Mouse (Mus musculus): ENCODE results near the gene Samd13. TPM values are rescaled to one million over a fixed set of nuclear protein-coding genes. Genes with fewer than 3 reads are reported as not detected.

Samd13 gene
- polyA plus RNA-seq, 1 experiment from 2014 or later = 0.59 TPM

GRCm38 (mm10) chr3:146598411-146598810 is 87.0 kb downstream of the Samd13 start:
- no peak for ATAC-seq
- no peak overlapping the region for H3K27ac ChIP-seq (ENCODE audit: low read length)
- no peak overlapping the region for H3K4me3 ChIP-seq (ENCODE audit: low read depth, low read length)
- no peaks in the 10 kb centered on the region for H3K36me3 ChIP-seq (ENCODE audit: control insufficient read depth, insufficient read depth, low read length)
- no peak overlapping the region for H3K9ac ChIP-seq (ENCODE audit: low read depth, low read length)
- 88% methylated on average over 6 of the region's 6 CpGs for WGBS
- no peak overlapping the region for H3K4me2 ChIP-seq (ENCODE audit: low read length)
- H3K9me3 ChIP-seq (replicated peaks; ENCODE audit: control insufficient read depth, low read length, poor library complexity, severe bottlenecking) = no peaks in the 10 kb centered on the region
- H3K4me1 ChIP-seq (ENCODE audit: control insufficient read depth, insufficient read depth, low read length) = no peaks in the 10 kb centered on the region
- no peaks in the 10 kb centered on the region for H3K27me3 ChIP-seq (ENCODE audit: control insufficient read depth, insufficient read depth, low read depth, low read length)

- no peak overlapping the region for H3K9ac ChIP-seq (ENCODE audit: low read depth, low read length)
- ATAC-seq = no peak
- H3K4me1 ChIP-seq (ENCODE audit: control insufficient read depth, insufficient read depth, low read length) = no peaks in the 10 kb centered on the region
- H3K36me3 ChIP-seq (ENCODE audit: control insufficient read depth, insufficient read depth, low read length) = no peaks in the 10 kb centered on the region
- 91% methylated on average over 7 of the region's 7 CpGs for WGBS
- H3K9me3 ChIP-seq (replicated peaks; ENCODE audit: control insufficient read depth, low read length, poor library complexity, severe bottlenecking) = no peaks in the 10 kb centered on the region
- H3K27me3 ChIP-seq (ENCODE audit: control insufficient read depth, insufficient read depth, low read depth, low read length) = no peaks in the 10 kb centered on the region
- H3K4me3 ChIP-seq (ENCODE audit: low read depth, low read length) = no peak overlapping the region
- H3K27ac ChIP-seq (ENCODE audit: low read length) = no peak overlapping the region
- H3K4me2 ChIP-seq (ENCODE audit: low read length) = no peak overlapping the region
Observed at GRCm38 (mm10) chr3:146596864-146597263, 88.5 kb downstream of the Samd13 start.

GRCm38 (mm10) chr3:146596387-146596786 is 89.0 kb downstream of the Samd13 start:
- WGBS = 88% methylated on average over 8 of the region's 8 CpGs

GRCm38 (mm10) chr3:146595440-146595839 is 90.0 kb downstream of the Samd13 start:
- no peak overlapping the region for H3K27ac ChIP-seq (ENCODE audit: low read length)
- H3K9ac ChIP-seq (ENCODE audit: low read depth, low read length) = no peak overlapping the region
- no peak overlapping the region for H3K4me3 ChIP-seq (ENCODE audit: low read depth, low read length)
- H3K4me2 ChIP-seq (ENCODE audit: low read length) = no peak overlapping the region
- no peaks in the 10 kb centered on the region for H3K4me1 ChIP-seq (ENCODE audit: control insufficient read depth, insufficient read depth, low read length)
- no peak for ATAC-seq
- no peaks in the 10 kb centered on the region for H3K36me3 ChIP-seq (ENCODE audit: control insufficient read depth, insufficient read depth, low read length)
- 89% methylated on average over 6 of the region's 6 CpGs for WGBS
- no peaks in the 10 kb centered on the region for H3K9me3 ChIP-seq (replicated peaks; ENCODE audit: control insufficient read depth, low read length, poor library complexity, severe bottlenecking)
- H3K27me3 ChIP-seq (ENCODE audit: control insufficient read depth, insufficient read depth, low read depth, low read length) = no peaks in the 10 kb centered on the region

More at GRCm38 (mm10) chr3:146596387-146596786, 89.0 kb downstream of the Samd13 start:
- no peaks in the 10 kb centered on the region for H3K9me3 ChIP-seq (replicated peaks; ENCODE audit: control insufficient read depth, low read length, poor library complexity, severe bottlenecking)
- no peaks in the 10 kb centered on the region for H3K4me1 ChIP-seq (ENCODE audit: control insufficient read depth, insufficient read depth, low read length)
- H3K36me3 ChIP-seq (ENCODE audit: control insufficient read depth, insufficient read depth, low read length) = no peaks in the 10 kb centered on the region
- no peak overlapping the region for H3K27ac ChIP-seq (ENCODE audit: low read length)
- no peak overlapping the region for H3K4me3 ChIP-seq (ENCODE audit: low read depth, low read length)
- no peak overlapping the region for H3K4me2 ChIP-seq (ENCODE audit: low read length)
- no peak for ATAC-seq
- no peak overlapping the region for H3K9ac ChIP-seq (ENCODE audit: low read depth, low read length)
- H3K27me3 ChIP-seq (ENCODE audit: control insufficient read depth, insufficient read depth, low read depth, low read length) = no peaks in the 10 kb centered on the region

Other genes with a start within 250 kb of the Samd13 start
- gene Ctbs, start 235.8 kb downstream of the Samd13 start, polyA plus RNA-seq (2015; fragmentation: Nextera tagmentation; extraction: Ambion mirVana) = 4.3 and 4.4 TPM in 2 replicates
- 4.6 TPM in 2 replicates for gene Spata1, start 185.8 kb downstream of the Samd13 start, polyA plus RNA-seq (2015; fragmentation: Nextera tagmentation; extraction: Ambion mirVana)
- 256 and 276 TPM in 2 replicates for gene Gng5, start 185.8 kb downstream of the Samd13 start, polyA plus RNA-seq (2015; fragmentation: Nextera tagmentation; extraction: Ambion mirVana)
- gene Rpf1, start 164.2 kb downstream of the Samd13 start, polyA plus RNA-seq (2015; fragmentation: Nextera tagmentation; extraction: Ambion mirVana) = 37.4 and 39.9 TPM in 2 replicates
- gene Uox, start 115.2 kb downstream of the Samd13 start, polyA plus RNA-seq (2015; fragmentation: Nextera tagmentation; extraction: Ambion mirVana) = 0.09 TPM in 1 of 2 replicates, not detected in the other
- not detected in 2 replicates for gene Dnase2b, start 70.0 kb downstream of the Samd13 start, polyA plus RNA-seq (2015; fragmentation: Nextera tagmentation; extraction: Ambion mirVana)
- 0.09 TPM in 1 of 2 replicates, not detected in the other for gene 4930503B20Rik, start 34.3 kb downstream of the Samd13 start, polyA plus RNA-seq (2015; fragmentation: Nextera tagmentation; extraction: Ambion mirVana)
- 218 and 228 TPM in 2 replicates for gene Prkacb, start 127.4 kb upstream of the Samd13 start, polyA plus RNA-seq (2015; fragmentation: Nextera tagmentation; extraction: Ambion mirVana)
- 7.2 and 9.4 TPM in 2 replicates for gene Ttll7, start 166.8 kb upstream of the Samd13 start, polyA plus RNA-seq (2015; fragmentation: Nextera tagmentation; extraction: Ambion mirVana)

All from midbrain, embryonic 16.5 days (tissue).